Mouse (Mus musculus) left cerebral cortex, postnatal 10 days (tissue): ENCODE data around the gene St3gal3. TPM values are rescaled to one million over a fixed set of nuclear protein-coding genes. Genes with fewer than 3 reads are reported as not detected.

Experiments
- DNase-seq, 2 experiments: peaks; one replicate each; pipeline ENCODE4 v3.0.0; 2021 to 2022; ENCODE audit warnings: low spot score in 2 of 2, mixed read lengths in 1 of 2; ENCODE audit errors: extremely low spot score in 1 of 2
- intact Hi-C: fragments of 180-260 bp; cut with DNase I; formaldehyde crosslinking; loops from one replicate; pipeline ENCODE4 v1.15.1; 2025
- total RNA-seq, 2 experiments: library from RNA; stranded (reverse); gene quantifications; 2 replicates each; pipeline ENCODE4 v1.2.3; 2021

The St3gal3 gene
- total RNA-seq, 2 experiments from 2014 or later, result 36.8 to 40.2 TPM

- no peak for DNase-seq
- intact Hi-C loops, result no loop called here
Observed at GRCm38 (mm10) chr4:118147090-118147489, 12.4 kb upstream of the St3gal3 start.

DNA sequence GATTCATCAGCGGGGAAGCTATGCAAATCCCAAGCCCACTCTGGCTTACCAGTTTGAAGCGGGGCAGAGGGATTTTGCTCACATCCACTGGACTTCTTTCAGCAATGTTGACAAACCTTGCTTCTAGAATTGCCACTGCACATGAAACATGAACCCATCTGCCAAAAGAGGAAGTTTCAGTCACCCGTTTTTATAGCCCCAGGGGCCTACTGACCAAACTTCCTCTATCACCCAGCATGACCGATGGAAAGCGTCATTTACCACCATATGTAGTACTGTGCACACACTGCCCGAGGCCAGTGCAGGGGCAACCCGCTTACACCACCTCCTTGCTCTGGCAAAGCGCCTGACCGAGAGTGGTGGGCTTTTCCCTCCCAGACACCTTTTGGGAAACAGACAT is 9.6 kb upstream of the St3gal3 start:
- intact Hi-C loops, result no loop called here
- DNase-seq, result no peak

DNA sequence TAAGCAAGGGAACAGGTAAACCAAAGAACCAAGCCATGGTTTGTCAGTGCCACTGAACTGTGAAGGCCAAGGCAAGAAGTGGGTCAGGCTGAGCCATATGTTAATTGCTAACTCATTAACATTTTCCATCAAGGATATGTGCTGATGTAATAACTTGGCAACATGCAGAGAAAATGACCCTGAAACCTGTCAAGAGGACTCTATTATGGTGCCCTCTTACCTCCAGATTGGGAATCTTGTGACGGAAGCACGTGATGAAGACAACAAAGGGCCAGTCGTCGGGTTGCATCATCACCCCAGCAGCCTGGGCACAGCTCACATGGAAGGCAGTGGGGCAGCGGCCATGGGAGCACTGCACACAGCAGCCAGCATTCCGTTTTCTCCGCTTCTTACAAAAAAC is 9.0 kb upstream of the St3gal3 start:
- DNase-seq, result no peak
- intact Hi-C loops, result no loop called here

- DNase-seq, result no peak
- intact Hi-C loops, result no loop called here
Observed at GRCm38 (mm10) chr4:118141511-118141910, 6.8 kb upstream of the St3gal3 start.

DNA sequence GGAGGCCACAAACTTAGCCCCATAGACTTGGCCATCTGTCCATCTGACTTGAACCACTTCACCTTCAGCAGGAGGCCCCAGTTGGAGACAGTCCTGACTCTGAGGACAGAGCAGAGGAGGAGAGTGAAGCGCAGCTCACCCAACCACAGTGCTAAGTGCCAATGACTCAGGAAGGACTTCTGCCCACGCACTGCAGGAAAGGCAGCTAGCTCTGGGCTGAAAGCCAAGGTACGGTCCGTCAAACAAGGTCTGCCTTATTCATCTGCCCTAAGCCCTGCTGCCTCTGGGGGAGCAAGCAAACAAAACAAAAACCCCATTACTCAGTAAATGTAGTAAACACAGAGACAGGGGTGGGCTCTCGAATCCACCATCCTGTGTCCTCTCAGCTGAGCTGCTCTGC is 4.2 kb upstream of the St3gal3 start:
- intact Hi-C loops, result loop anchor here (5.0 kb wide), 1 partner anchor 38 kb away; no protein-coding TSS in a partner anchor
- peak; percentile 64 to 74 for DNase-seq

- DNase-seq, result no peak
- intact Hi-C loops, result loop anchor here (5.0 kb wide), 1 partner anchor 39 kb away; no protein-coding TSS in a partner anchor
Observed at GRCm38 (mm10) chr4:118137857-118138256, 3.1 kb upstream of the St3gal3 start.

DNA sequence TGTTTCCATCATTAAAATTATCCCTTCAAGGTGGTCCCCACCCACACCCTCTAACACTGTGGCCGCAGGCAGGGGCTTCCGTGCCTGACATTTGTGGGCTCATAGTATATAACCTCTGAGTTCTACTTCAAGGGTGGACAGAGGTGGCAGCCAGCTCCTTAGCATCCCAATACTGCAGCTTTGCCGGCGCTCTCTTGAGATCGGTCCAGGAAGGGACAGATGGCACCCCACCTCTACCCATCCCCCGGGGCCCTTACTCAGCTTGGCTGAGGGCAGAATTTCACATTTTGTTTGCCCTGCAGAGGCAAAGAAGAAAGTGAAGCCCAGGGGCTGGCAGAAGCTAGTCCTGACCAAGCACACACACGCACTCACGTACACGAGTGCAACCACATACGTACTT is 2.6 kb upstream of the St3gal3 start:
- intact Hi-C loops, result loop anchor here (5.0 kb wide), 1 partner anchor 40 kb away; no protein-coding TSS in a partner anchor
- no peak for DNase-seq

DNA sequence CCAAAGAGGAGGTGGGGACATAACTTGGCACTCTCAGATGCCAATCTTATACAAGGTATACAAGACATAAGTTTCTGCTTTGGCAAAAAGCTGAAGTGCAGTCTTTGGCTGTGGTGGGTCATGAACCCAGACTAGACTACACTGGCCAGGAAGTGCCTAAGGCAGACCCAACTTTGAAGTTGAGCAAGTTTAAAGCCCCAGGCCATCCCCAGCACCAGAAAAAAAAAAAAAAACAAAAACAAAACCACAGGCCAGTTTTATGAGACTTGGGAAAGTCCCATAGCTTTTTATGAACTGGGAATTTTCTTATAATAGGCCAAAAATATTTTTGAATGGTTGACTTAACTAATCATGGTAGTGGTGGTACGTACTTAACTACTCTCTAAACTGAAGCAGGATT is 700 bp upstream of the St3gal3 start:
- no peak for DNase-seq
- intact Hi-C loops, result loop anchor here (5.0 kb wide), 1 partner anchor 42 kb away; no protein-coding TSS in a partner anchor

- intact Hi-C loops, result no loop called here
Observed at GRCm38 (mm10) chr4:118131329-118131728, 3.4 kb downstream of the St3gal3 start.

GRCm38 (mm10) chr4:118123030-118123704 is 11.5 kb downstream of the St3gal3 start:
- intact Hi-C loops, result no loop called here
- DNase-seq, result no peak

More at GRCm38 (mm10) chr4:118131329-118131728, 3.4 kb downstream of the St3gal3 start:
- DNase-seq, result no peak

GRCm38 (mm10) chr4:118122078-118122477 is 12.6 kb downstream of the St3gal3 start:
- DNase-seq, result no peak
- intact Hi-C loops, result no loop called here

- intact Hi-C loops, result no loop called here
- DNase-seq, result no peak
Observed at GRCm38 (mm10) chr4:118117565-118117964, 17.1 kb downstream of the St3gal3 start.

DNA sequence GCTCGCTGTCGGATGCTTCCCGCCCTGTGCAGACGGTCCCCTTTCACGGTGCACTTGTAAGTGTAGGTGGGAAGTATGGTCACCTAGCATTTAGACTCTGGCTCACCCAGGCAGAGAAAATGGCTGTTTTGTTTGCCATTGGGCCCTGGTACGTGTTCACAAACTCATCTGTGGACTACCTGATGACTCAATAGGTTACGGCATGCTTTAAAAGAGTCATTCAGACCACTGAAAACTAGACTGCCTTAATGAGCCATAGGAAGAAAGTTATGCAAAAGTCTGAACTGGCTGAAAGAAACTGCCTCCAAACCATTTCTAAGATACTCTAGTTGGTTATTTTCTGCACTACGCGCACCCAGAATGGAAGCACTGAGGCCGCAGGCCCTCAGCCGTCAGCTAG is 18.6 kb downstream of the St3gal3 start:
- intact Hi-C loops, result no loop called here
- no peak for DNase-seq

GRCm38 (mm10) chr4:118115132-118115531 is 19.6 kb downstream of the St3gal3 start:
- intact Hi-C loops, result no loop called here
- DNase-seq, result no peak

DNA sequence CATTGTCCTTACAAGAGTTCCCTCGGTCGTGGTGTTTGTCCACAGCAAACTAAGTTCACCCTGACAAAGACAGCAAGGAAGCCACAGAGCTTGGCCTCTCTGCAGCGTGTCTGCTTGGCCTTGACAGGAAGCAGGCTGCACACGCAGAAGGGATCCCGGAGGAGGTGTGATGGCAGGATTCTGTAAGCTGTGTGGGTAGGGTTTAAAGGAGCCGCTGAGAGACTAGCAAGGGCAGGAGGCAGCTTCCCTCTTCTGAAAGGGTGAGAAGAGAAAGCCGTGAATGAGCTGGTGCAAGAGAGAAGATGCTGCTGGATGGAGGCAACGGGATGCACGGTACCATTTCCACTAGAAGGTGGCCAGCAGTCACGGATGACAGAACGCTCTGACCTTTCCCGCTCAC is 22.1 kb downstream of the St3gal3 start:
- intact Hi-C loops, result no loop called here
- DNase-seq, result no peak

DNA sequence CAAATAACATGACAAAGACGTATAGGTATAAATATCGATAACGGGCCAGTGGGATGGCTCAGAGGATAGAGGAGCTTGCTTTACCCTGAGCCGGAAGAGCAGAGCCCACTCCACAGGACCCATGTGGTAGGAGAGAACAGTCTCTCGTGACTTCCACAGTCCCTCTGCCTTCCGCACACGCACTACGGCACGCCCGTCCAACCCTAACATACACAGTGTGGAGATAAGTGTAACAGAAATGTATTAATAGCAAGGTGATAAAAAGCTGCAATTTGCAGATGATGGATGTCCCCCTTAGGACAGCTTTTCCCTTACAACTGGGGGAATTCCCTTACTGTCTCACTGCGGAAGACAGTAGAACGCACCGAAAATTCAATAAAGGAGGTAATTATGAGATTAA is 25.1 kb downstream of the St3gal3 start:
- intact Hi-C loops, result no loop called here
- no peak for DNase-seq

DNA sequence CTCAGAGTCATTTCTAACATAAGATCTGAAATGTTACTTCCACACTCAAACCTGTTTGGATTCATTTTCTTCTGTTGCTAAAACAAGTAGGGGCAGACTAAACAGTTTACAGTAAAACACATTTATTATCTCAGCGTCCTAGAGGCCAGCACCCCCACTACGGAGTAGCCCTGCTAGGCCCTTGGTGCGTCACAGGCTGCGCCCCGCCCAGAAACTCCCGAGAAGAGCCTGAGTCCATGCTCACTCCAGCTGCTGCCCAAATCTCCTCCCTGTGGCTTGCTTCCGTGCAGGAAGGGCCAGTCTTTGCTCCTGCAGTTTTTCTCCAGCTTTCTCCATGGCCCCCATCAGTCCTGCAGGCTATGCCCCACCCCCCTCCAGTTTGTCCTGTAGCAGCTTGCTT is 25.9 kb downstream of the St3gal3 start:
- intact Hi-C loops, result no loop called here
- DNase-seq, result no peak

GRCm38 (mm10) chr4:118105256-118106053 is 29.3 kb downstream of the St3gal3 start:
- intact Hi-C loops, result no loop called here
- DNase-seq, result no peak

DNA sequence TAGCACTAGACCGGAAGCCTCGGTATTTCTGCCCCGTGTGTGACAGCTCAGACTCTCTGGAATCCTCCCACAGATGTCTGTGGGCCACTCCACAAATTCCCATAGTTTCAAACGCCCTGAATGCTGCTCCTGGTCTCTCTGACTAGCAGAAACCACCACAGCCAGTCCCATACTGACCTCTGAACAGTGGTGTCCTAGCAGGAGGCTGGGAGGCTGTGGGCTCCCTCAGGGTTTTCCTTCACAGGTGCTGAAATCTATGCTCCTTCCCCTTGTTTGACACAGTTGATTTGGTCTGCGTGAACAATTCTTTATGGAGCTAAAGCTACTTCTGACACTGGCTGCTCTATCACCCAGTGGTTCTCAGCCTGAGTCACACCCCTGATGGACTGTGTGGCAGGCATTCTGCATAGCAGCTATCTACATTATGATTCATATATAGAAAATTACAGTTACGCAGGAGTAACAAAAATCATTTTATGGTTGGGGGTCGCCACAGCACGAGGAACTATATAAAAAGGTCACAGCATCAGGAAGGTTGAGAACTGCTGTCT is 31.4 kb downstream of the St3gal3 start:
- intact Hi-C loops, result no loop called here
- no peak for DNase-seq

DNA sequence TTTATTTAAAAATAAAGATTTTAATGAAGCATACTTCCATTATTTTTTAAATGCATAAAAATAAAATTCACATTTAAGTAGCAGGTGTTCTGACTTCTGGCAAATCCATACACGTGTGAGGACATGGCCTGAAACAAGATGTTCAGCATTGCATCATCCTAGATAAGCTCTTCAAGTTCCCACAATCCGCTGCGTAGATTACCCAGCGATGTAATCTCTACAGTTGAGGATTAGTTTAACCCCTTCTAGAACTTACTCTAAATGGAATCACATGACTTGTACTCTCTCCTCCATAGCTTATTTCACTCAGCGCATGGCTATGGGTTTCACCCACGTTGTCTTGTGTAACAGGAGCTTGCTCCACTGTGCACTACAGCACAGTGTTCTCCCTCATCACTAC is 33.2 kb downstream of the St3gal3 start:
- DNase-seq, result no peak
- intact Hi-C loops, result no loop called here
